Mouse (Mus musculus) heart, embryonic 10.5 days (tissue): ENCODE data around the gene Ksr1. TPM values are rescaled to one million over a fixed set of nuclear protein-coding genes. Genes with fewer than 3 reads are reported as not detected.

Source experiments
- DNase-seq: peaks from one replicate; pipeline ENCODE4 v3.0.0-alpha.2; 2017; ENCODE audit warnings: low spot score
- H3K27ac ChIP-seq: fragments of 300-500 bp; sonication (generic); 2 replicates; pipeline ENCODE4 v1.5.1; 2016; ENCODE audit warnings: mild to moderate bottlenecking
- H3K27me3 ChIP-seq: fragments of 300-500 bp; sonication (generic); 2 replicates; pipeline ENCODE4 v1.6.1; 2016; ENCODE audit warnings: mild to moderate bottlenecking; ENCODE audit not compliant: poor library complexity, insufficient read depth, severe bottlenecking
- H3K36me3 ChIP-seq: fragments of 300-500 bp; sonication (generic); 2 replicates; pipeline ENCODE4 v1.6.1; 2016; ENCODE audit warnings: mild to moderate bottlenecking, moderate library complexity
- H3K4me1 ChIP-seq: fragments of 300-500 bp; sonication (generic); 2 replicates; pipeline ENCODE4 v1.6.1; 2016; ENCODE audit warnings: mild to moderate bottlenecking
- H3K4me3 ChIP-seq: fragments of 300-500 bp; sonication (generic); 2 replicates; pipeline ENCODE4 v1.5.1; 2016; ENCODE audit warnings: mild to moderate bottlenecking, moderate library complexity
- H3K9me3 ChIP-seq: fragments of 300-500 bp; sonication (generic); 2 replicates; pipeline ENCODE4 v1.6.1; 2016; ENCODE audit warnings: mild to moderate bottlenecking, moderate library complexity
- WGBS: fragments of 180-500 bp; shearing (Covaris S2); methylation state at CpG from one replicate; pipeline ENCODE4 v1.1.7; 2016; 5-methylcytosine and 5-hydroxymethylcytosine counted together
- polyA plus RNA-seq: library from polyadenylated mRNA; unstranded; fragments of >200 nt; fragmentation: Nextera tagmentation; extraction: Ambion mirVana; gene quantifications from 2 replicates; pipeline ENCODE4 v1.2.1, GENCODE M21; 2016

Gene Ksr1
- polyA plus RNA-seq, 1 experiment from 2014 or later: 1.9 TPM

DNA sequence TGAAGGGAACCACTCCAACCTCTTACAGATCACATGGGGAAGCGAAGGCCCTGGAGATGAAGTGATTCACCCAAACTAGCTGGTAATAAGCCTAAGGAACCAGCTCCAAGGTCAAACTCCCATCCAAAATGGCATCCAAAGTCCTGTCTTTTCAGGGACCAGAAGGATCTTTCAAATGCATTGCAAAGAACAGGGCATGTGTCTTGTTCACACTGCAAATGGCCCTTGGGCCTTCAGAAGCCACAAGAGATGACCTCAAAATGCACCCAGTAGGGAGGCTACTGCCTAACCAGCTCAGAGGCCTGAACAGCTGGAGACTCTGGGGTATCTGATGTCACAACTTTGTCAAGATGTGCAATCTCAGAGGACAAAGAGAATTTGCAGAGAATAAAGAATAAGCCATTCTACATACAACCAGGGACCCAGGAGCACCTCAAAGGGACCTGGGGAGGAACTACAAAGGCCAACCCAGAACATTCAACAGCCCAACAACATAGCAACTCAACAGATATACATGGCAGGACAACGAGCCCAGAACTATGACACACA lies 2.1 kb downstream of the Ksr1 start:
- Histone ChIP-seq H3K36me3 (no peaks in the 10 kb centered on the region), H3K27me3 (no peaks in the 10 kb centered on the region), H3K4me1 (peaks cover 64% of the 10 kb centered on the region), H3K27ac (0 out of 2 replicates have a peak overlapping the region, but pooled peaks have one; percentile 95), H3K9me3 (no peaks in the 10 kb centered on the region), H3K4me3 (peak overlapping the region; percentile 86)
- WGBS: 81% methylated on average over 2 of the region's 2 CpGs
- no peak for DNase-seq

DNA sequence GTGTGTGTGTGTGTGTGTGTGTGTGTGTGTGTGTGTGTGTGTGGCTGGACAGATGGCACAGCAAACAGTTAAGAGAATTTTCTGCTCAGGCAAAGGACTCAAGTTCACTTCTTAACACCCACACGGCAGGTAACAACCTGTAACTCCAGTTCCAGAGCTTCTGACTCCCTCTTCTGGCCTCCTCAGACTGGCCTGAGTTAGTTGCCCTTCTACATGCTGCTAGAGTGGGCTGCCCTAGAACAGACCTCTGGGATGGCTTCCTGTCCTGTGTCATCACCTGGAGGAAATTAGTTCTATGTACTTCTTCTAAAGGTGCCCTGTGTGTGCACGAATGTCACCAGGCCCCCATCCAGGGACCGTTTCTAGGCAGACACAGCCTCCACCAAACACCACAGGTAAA lies 2.9 kb downstream of the Ksr1 start:
- DNase-seq: no peak
- Histone ChIP-seq H3K9me3 (no peaks in the 10 kb centered on the region), H3K27me3 (no peaks in the 10 kb centered on the region), H3K4me1 (peaks cover 64% of the 10 kb centered on the region), H3K27ac (0 out of 2 replicates have a peak overlapping the region, but pooled peaks have one; percentile 72), H3K4me3 (no peak overlapping the region), H3K36me3 (no peaks in the 10 kb centered on the region)
- 82% methylated on average over 3 of the region's 3 CpGs for WGBS

DNA sequence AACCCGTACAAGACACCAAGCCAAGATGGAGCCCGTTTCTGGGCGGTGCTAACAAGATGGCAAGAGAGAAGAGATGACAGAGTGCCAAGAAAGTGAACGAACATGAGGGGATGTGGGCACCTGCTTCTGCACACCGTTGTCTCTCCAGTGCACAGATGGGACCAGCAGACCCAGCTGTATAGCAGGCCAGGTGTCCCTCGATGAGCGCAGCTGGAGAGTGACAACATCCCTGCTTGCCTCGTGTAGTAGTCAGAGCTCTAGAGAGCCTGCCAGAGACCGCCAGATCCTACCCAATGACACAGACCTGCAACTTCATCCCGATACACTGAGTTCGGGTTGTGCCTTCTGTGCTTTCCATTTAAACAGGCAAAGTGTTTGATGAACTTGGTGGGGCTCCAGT lies 3.8 kb downstream of the Ksr1 start:
- no peak for DNase-seq
- H3K9me3 ChIP-seq: no peaks in the 10 kb centered on the region
- no peak overlapping the region for H3K4me3 ChIP-seq
- no peaks in the 10 kb centered on the region for H3K27me3 ChIP-seq
- peaks cover 64% of the 10 kb centered on the region for H3K4me1 ChIP-seq
- 88% methylated on average over 11 of the region's 11 CpGs for WGBS
- H3K27ac ChIP-seq: peak overlapping the region; percentile 72
- no peaks in the 10 kb centered on the region for H3K36me3 ChIP-seq

DNA sequence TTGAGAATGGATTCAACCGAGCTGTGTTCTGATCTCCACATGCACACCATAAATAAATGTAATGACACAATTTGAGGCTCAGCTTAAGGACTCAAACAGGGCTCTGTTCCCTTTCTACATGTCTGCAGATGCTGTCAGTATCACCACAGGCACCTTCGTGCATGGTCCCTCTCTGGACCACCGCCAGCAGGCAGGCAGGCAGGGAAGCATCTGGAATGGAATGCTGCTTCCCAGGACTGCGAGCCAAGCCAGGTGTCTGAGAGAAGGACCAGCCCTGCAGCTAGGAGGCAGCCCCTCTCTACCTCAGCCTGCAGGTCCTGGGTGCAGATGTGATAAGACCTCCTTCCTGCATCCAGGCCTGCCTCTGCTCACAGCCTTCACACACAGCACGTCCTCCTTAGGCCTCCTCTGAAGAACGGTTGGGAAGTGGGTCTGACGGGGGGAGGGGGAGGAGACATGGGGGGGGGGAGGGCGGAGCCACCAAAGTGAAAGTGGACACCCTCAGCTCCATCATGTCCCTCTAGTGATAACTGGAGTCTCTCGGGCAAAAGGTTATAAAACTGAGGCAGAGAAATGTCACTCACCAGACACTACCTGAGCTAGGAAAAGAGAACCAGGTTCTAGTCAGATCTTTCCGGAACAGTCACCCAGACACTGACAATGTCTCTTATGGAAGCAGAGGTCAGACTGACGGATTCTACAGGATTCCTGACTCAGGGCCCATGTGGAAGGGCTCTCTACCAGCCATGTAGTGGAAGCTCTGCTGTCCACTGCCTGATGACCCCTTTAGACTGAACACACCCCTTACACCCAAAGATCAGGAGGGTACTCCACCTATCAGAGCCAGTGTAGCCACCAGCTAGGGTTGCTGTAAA lies 4.7 kb downstream of the Ksr1 start:
- Histone ChIP-seq H3K36me3 (0 out of 2 replicates have a peak, but pooled peaks cover 3% of the 10 kb centered on the region), H3K4me1 (peaks cover 63% of the 10 kb centered on the region), H3K4me3 (peak overlapping the region; percentile 33), H3K9me3 (no peaks in the 10 kb centered on the region), H3K27ac (peak overlapping the region; percentile 72), H3K27me3 (no peaks in the 10 kb centered on the region)
- 24% methylated on average over 11 of the region's 11 CpGs for WGBS
- DNase-seq: peak; percentile 85

- Histone ChIP-seq H3K4me3 (no peak overlapping the region), H3K9me3 (no peaks in the 10 kb centered on the region), H3K27me3 (no peaks in the 10 kb centered on the region), H3K27ac (peak overlapping the region; percentile 72; the same call in 1 of the 2 replicates), H3K36me3 (0 out of 2 replicates have a peak, but pooled peaks cover 3% of the 10 kb centered on the region), H3K4me1 (peaks cover 64% of the 10 kb centered on the region)
- WGBS: 86% methylated on average over 6 of the region's 6 CpGs
- DNase-seq: no peak
Measured at GRCm38 (mm10) chr11:79140511-79140888, 5.7 kb downstream of the Ksr1 start.

GRCm38 (mm10) chr11:79139878-79140510 lies 6.2 kb downstream of the Ksr1 start:
- Histone ChIP-seq H3K27ac (0 out of 2 replicates have a peak overlapping the region, but pooled peaks have one; percentile 72), H3K4me1 (peaks cover 64% of the 10 kb centered on the region), H3K9me3 (no peaks in the 10 kb centered on the region), H3K27me3 (no peaks in the 10 kb centered on the region), H3K36me3 (0 out of 2 replicates have a peak, but pooled peaks cover 3% of the 10 kb centered on the region), H3K4me3 (no peak overlapping the region)
- WGBS: 86% methylated on average over 11 of the region's 11 CpGs
- no peak for DNase-seq

- Histone ChIP-seq H3K4me3 (no peak overlapping the region), H3K27ac (no peak overlapping the region), H3K4me1 (peaks cover 64% of the 10 kb centered on the region), H3K9me3 (no peaks in the 10 kb centered on the region), H3K27me3 (no peaks in the 10 kb centered on the region), H3K36me3 (0 out of 2 replicates have a peak, but pooled peaks cover 3% of the 10 kb centered on the region)
- WGBS: 81% methylated on average over 6 of the region's 6 CpGs
- DNase-seq: no peak
Measured at GRCm38 (mm10) chr11:79138621-79139020, 7.6 kb downstream of the Ksr1 start.

DNA sequence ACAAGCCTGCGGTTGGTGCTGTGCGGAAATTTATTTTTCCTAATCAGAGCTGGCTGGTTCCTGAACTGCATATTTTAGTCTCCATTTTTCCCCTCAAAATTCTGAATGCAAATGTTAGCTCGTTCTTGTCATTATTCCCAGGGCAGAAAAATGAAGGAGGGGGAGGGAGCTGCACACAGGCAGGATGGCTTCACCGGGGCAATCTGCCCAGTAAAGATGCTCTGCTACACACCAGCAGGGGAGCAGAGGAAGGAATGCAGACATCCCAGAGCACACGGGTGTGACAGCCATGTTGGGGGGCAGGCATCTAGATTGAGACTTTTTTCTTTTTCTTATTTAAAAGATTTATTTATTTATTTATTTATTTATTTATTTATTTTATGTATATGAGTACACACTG lies 9.0 kb downstream of the Ksr1 start:
- Histone ChIP-seq H3K27ac (no peak overlapping the region), H3K27me3 (no peaks in the 10 kb centered on the region), H3K4me3 (no peak overlapping the region), H3K36me3 (0 out of 2 replicates have a peak, but pooled peaks cover 3% of the 10 kb centered on the region), H3K4me1 (peaks cover 64% of the 10 kb centered on the region), H3K9me3 (no peaks in the 10 kb centered on the region)
- WGBS: 82% methylated on average over 5 of the region's 5 CpGs
- DNase-seq: no peak

DNA sequence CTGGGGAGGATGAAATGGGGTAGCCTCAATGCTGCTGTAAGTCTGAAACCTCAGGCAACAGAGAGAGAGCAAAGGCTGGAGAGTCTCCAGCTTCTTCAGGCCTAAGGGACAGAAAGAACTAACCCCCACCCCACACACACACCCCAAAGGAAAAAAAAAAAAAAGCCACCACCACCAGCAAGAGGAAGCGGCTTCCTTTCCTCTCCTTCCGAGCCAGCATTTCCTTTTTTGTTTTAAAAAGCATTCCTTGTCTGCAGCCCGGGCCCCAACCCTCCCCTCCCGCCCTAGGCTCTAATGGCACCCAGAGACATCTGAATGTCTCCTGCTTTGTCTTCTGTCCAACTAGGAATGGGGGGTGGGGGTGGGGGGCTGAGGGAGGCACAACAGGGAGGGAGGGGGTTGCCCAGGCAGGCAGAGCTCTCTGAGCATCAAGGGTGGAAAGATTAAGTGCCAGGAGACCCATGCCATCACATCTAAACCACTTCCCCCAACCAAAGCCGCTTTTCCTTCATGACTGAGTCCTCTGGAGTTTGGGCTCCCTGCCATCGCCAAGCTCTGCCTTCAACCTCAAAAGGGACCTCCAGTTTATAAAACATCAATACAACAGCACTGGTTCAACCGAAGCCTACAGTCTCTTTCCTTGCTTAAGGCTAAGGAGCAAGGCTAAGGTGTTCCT lies 10.4 kb downstream of the Ksr1 start:
- H3K4me1 ChIP-seq: peaks cover 60% of the 10 kb centered on the region
- H3K27ac ChIP-seq: peak overlapping the region; percentile 60; the same call in 1 of the 2 replicates
- DNase-seq: no peak
- H3K9me3 ChIP-seq: no peaks in the 10 kb centered on the region
- 0 out of 2 replicates have a peak, but pooled peaks cover 3% of the 10 kb centered on the region for H3K36me3 ChIP-seq
- WGBS: 39% methylated on average over 7 of the region's 7 CpGs
- H3K4me3 ChIP-seq: no peak overlapping the region; the same call in 1 of the 2 replicates
- no peaks in the 10 kb centered on the region for H3K27me3 ChIP-seq

DNA sequence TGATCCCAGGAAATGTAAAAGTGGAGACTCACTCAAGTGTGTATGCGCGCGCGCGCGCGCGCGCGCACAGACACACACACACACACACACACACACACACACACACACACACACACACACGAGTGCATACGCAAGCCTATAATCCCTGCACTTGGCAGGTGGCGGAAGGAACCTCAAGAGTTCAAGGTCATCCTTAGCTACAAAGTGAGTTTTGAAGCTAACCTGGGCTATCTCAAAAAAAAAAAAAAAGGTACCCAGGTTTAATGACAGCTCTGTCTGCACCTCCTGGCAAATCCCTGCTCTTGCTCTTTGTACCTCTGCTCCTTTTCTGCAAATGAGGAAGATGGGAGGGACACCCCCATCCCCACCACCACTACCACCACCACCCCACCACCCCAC lies 11.1 kb downstream of the Ksr1 start:
- WGBS: 95% methylated on average over 13 of the region's 13 CpGs
- Histone ChIP-seq H3K9me3 (no peaks in the 10 kb centered on the region), H3K36me3 (0 out of 2 replicates have a peak, but pooled peaks cover 3% of the 10 kb centered on the region), H3K4me3 (no peak overlapping the region), H3K27ac (0 out of 2 replicates have a peak overlapping the region, but pooled peaks have one; percentile 7), H3K27me3 (no peaks in the 10 kb centered on the region), H3K4me1 (peaks cover 61% of the 10 kb centered on the region)
- DNase-seq: no peak

DNA sequence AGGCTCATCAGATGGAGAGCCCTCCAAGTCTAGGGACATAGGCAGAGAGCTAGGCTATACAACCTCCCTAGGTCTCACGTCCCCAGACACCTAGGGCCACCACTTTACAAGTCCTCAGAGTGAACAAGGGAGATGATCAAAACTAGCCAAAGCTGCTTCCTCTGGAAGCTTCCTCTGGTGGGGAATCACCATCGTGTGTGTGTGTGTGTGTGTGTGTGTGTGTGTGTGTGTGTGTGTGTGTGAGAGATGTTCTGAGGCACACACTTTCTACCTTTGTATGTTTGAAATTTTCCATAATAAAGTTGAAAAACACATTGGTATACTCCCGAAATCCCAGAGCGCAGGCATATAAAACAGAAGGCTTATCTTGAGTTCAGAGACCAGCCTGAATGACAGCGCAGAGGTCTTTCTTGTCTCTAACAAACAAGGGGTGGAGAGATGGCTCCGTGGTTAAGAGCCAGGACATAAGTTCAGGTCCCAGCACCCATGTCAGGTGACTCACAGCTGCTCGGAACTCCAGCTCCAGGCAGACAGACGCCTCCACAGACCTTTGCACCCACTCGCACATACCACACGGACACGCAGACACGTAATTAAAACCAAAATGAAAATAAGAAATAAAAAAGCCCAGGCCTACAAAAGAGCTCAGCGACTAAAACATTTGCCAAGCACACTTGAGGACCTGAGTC lies 11.6 kb downstream of the Ksr1 start:
- Histone ChIP-seq H3K4me3 (no peak overlapping the region), H3K27ac (0 out of 2 replicates have a peak overlapping the region, but pooled peaks have one; percentile 7), H3K4me1 (peaks cover 67% of the 10 kb centered on the region), H3K36me3 (0 out of 2 replicates have a peak, but pooled peaks cover 3% of the 10 kb centered on the region), H3K9me3 (no peaks in the 10 kb centered on the region), H3K27me3 (no peaks in the 10 kb centered on the region)
- DNase-seq: no peak
- WGBS: 70% methylated on average over 13 of the region's 13 CpGs

DNA sequence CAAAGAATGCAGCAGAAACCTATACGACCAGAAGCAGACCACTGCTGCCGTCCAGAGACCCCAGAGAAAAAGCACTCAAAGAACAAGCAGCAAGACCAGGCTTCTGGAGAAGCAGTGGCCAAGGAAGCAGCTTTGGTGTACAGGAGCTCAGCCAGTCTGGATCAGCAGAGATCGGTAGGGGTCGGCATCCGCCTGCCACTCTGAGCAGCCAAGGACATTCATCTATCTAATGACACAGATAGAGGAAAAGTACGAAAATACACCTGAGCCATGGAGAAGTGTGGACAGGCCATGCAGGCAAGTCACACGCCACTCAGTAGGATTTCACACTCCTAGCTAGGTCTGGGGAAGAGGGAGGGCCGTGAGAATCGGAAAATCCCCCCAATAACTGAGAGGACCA lies 12.2 kb downstream of the Ksr1 start:
- Histone ChIP-seq H3K9me3 (no peaks in the 10 kb centered on the region), H3K4me3 (no peak overlapping the region), H3K36me3 (0 out of 2 replicates have a peak, but pooled peaks cover 3% of the 10 kb centered on the region), H3K27ac (peak overlapping the region; percentile 23; the same call in 1 of the 2 replicates), H3K27me3 (no peaks in the 10 kb centered on the region), H3K4me1 (peaks cover 73% of the 10 kb centered on the region)
- WGBS: 64% methylated on average over 9 of the region's 9 CpGs
- DNase-seq: no peak
